Mouse (Mus musculus): ENCODE data around the gene Bcl2.

DNA sequence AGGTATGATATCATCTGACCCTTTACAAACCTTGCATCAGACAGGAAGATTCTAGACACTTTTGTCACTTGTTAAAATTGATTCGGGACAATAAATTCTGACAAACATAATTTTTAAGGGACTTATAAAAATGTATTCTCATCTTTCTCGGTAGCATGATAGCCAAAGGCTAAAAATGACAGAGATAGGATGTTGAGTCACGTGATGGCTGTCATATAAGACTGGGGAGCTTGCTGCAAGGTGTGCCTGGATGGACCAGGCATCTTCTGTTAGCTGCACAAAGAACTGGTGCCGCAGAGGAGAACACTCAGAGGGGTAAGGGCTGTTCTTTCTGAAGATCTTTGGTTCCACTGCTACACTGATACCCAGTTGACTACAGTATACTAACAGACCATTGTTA is 112.8 kb downstream of the Bcl2 start:
- TF ChIP-seq CTCF (IDR thresholded peaks at IDR 0.05) (no peak), EP300 (IDR thresholded peaks at IDR 0.05; ENCODE audit: insufficient read depth, low read depth, low read length) (no peak)

Data from heart, adult 2 months (tissue).